Mouse (Mus musculus) stomach, postnatal 0 days (tissue): ENCODE data around the gene Gnb1l.

Source experiments
- CTCF ChIP-seq: IDR thresholded peaks from 2 replicates; pipeline ENCODE4 v1.5.1; 2016; ENCODE audit warnings: antibody characterized with exemption, low read depth, mild to moderate bottlenecking, moderate library complexity
- EP300 ChIP-seq: optimal IDR thresholded peaks from 2 replicates; pipeline ENCODE3; 2016; ENCODE audit warnings: antibody characterized with exemption

GRCm38 (mm10) chr16:18513508-18513907, 15.0 kb downstream of the Gnb1l start:
- TF ChIP-seq EP300 (peak; percentile 75), CTCF (no peak)
